Mouse (Mus musculus): ENCODE data around the gene Hsd17b12. TPM values are rescaled to one million over a fixed set of nuclear protein-coding genes. Genes with fewer than 3 reads are reported as not detected.

Gene Hsd17b12
- polyA plus RNA-seq, 1 experiment from 2014 or later, result 81.9 TPM

DNA sequence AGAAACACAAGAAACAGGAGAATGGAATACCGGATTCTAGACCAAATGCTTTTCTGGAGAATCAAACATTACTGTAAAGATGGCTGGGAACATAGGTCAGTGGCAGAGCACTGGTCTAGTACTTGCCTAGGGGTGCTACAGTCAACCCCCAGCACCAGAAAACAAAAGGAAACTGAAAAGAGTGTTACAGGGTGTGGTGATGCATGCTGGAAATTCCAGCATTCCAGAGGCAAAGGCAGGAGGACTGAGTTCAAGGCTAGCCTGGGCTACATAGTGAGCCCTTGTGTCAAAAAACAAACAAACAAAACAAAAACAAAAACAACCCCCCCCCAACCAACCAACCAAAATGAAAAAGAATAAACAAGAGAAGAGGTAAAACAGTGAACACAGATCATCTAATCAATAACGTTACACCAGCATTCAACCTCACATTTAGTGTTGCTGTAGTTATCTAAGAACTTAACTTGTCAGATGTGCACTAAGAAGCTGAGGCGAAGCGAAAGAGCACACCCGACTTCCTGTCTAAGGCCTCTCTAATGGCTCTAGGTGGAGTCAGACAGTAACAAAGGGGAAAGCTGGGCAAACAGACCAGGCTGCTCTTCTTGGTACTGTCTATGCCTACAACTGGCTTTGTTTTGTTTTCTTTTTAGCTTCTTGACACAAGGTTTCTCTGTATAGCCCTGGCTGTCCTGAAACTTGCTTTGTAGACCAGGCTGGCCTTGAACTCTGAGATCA is 117.2 kb downstream of the Hsd17b12 start:
- Histone ChIP-seq H3K36me3 (ENCODE audit: control insufficient read depth, insufficient read depth) (no peaks in the 10 kb centered on the region), H3K4me1 (ENCODE audit: control insufficient read depth, insufficient read depth, low read length) (peaks cover 18% of the 10 kb centered on the region), H3K27ac (ENCODE audit: low read length) (no peak overlapping the region), H3K9ac (ENCODE audit: low read length) (no peak overlapping the region), H3K4me2 (ENCODE audit: low read depth, low read length) (no peak overlapping the region), H3K27me3 (ENCODE audit: control insufficient read depth, insufficient read depth, low read length) (no peaks in the 10 kb centered on the region), H3K9me3 (replicated peaks; ENCODE audit: control insufficient read depth, low read length) (no peaks in the 10 kb centered on the region), H3K4me3 (ENCODE audit: low read length) (no peak overlapping the region)
- 81% methylated on average over 5 of the region's 5 CpGs for WGBS
- no peak for ATAC-seq (replicated peaks; ENCODE audit: extremely low read depth, insufficient read depth, low FRiP score)

DNA sequence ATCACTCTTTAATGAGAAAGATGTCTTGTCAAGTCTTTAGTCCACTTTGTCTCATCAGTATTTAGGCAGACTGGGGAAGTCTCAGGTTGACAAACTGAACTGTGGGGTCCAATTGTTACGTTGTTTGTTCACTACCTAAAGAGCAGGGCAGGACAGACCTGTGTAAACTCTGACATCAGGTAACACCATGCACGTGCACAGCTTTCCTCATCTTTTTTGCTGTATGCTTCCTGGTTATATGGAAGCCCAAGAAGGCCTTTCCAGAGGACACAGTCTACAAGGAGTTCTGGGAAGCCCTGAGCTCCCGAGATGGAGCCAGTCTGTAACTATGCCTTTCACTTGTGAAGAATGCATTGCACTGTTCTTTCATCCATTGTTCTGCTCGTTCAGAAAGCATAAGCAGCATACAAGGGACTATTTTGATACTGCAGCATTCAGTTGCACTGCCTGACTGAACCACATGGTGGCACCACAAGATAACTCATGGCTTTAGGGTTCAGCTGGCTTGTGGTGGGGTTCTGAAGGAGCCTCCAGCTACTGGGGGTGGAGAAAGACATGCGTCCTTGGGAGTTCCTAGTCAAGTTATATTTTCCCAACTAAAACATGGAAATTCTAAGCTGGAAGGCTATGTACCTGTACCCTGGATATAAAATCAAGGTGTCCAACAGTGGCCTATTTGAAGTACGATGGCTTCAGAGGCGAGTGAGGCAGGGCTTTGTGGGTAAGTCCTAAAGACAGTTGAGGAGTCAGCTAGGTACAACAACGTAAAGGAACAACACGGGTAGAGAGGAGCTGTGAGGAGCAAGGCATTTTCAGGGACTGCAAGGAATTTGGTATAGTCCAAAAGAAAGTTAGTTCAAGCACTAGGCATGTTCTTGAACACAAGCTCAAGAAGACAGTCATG is 122.1 kb downstream of the Hsd17b12 start:
- no peak overlapping the region for H3K4me3 ChIP-seq (ENCODE audit: low read length)
- ATAC-seq (replicated peaks; ENCODE audit: extremely low read depth, insufficient read depth, low FRiP score), result no peak
- no peak overlapping the region for H3K9ac ChIP-seq (ENCODE audit: low read length)
- peaks cover 5% of the 10 kb centered on the region for H3K4me1 ChIP-seq (ENCODE audit: control insufficient read depth, insufficient read depth, low read length)
- H3K9me3 ChIP-seq (replicated peaks; ENCODE audit: control insufficient read depth, low read length), result no peaks in the 10 kb centered on the region
- H3K4me2 ChIP-seq (ENCODE audit: low read depth, low read length), result no peak overlapping the region
- H3K36me3 ChIP-seq (ENCODE audit: control insufficient read depth, insufficient read depth), result peaks cover 5% of the 10 kb centered on the region; the same call in 1 of the 2 replicates
- no peak overlapping the region for H3K27ac ChIP-seq (ENCODE audit: low read length)
- WGBS, result 69% methylated on average over 9 of the region's 9 CpGs
- H3K27me3 ChIP-seq (ENCODE audit: control insufficient read depth, insufficient read depth, low read length), result no peaks in the 10 kb centered on the region

DNA sequence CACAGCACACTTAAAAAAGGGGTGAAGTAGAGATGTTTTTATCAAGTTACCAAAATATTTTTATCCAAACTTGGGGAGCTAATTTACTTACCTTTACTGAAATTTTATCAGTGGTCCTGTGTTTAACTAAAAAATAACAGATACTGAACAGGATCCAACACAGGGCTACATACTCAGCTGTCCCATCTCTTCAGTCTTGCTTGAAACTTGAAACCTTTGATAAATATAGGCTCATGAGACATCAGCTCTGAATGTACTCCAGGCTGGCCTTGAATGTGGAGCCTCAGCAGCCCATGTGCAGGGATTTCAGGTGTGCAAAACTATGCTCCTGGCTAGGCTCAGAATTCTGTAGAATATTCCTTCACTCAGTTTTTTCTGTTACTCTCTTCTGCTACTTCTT is 127.2 kb downstream of the Hsd17b12 start:
- Histone ChIP-seq H3K27ac (ENCODE audit: low read length) (no peak overlapping the region), H3K4me1 (ENCODE audit: control insufficient read depth, insufficient read depth, low read length) (no peaks in the 10 kb centered on the region), H3K4me3 (ENCODE audit: low read length) (no peak overlapping the region), H3K4me2 (ENCODE audit: low read depth, low read length) (no peak overlapping the region), H3K9me3 (replicated peaks; ENCODE audit: control insufficient read depth, low read length) (no peaks in the 10 kb centered on the region), H3K9ac (ENCODE audit: low read length) (no peak overlapping the region), H3K27me3 (ENCODE audit: control insufficient read depth, insufficient read depth, low read length) (no peaks in the 10 kb centered on the region), H3K36me3 (ENCODE audit: control insufficient read depth, insufficient read depth) (peaks cover 5% of the 10 kb centered on the region; the same call in 1 of the 2 replicates)
- ATAC-seq (replicated peaks; ENCODE audit: extremely low read depth, insufficient read depth, low FRiP score), result no peak

DNA sequence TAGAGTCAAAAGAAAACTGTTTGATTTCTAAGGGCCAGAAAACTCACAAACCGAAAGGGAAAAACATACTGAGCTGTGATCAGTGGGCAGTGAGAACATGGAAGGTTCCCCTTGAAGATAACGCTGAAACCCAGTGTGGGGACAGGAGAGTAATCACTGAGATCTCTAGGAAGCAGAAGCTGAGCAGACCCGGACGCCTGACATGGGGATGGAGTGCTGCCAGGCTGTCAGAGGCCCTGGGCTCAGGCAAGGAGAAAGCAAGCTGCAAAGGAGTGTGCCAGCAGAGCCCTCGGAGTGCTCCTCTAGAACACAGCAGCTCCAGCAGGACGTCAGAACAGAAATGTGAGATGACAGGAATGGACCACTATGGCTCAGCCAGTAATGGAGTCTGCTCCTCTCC is 133.1 kb downstream of the Hsd17b12 start:
- Histone ChIP-seq H3K9ac (ENCODE audit: low read length) (no peak overlapping the region), H3K27me3 (ENCODE audit: control insufficient read depth, insufficient read depth, low read length) (no peaks in the 10 kb centered on the region), H3K9me3 (replicated peaks; ENCODE audit: control insufficient read depth, low read length) (no peaks in the 10 kb centered on the region), H3K27ac (ENCODE audit: low read length) (no peak overlapping the region), H3K4me1 (ENCODE audit: control insufficient read depth, insufficient read depth, low read length) (0 out of 2 replicates have a peak, but pooled peaks cover 3% of the 10 kb centered on the region), H3K4me2 (ENCODE audit: low read depth, low read length) (no peak overlapping the region), H3K36me3 (ENCODE audit: control insufficient read depth, insufficient read depth) (no peaks in the 10 kb centered on the region), H3K4me3 (ENCODE audit: low read length) (no peak overlapping the region)
- ATAC-seq (replicated peaks; ENCODE audit: extremely low read depth, insufficient read depth, low FRiP score), result no peak; the same call in 1 of the 2 replicates
- WGBS, result 31% methylated on average over 6 of the region's 6 CpGs

DNA sequence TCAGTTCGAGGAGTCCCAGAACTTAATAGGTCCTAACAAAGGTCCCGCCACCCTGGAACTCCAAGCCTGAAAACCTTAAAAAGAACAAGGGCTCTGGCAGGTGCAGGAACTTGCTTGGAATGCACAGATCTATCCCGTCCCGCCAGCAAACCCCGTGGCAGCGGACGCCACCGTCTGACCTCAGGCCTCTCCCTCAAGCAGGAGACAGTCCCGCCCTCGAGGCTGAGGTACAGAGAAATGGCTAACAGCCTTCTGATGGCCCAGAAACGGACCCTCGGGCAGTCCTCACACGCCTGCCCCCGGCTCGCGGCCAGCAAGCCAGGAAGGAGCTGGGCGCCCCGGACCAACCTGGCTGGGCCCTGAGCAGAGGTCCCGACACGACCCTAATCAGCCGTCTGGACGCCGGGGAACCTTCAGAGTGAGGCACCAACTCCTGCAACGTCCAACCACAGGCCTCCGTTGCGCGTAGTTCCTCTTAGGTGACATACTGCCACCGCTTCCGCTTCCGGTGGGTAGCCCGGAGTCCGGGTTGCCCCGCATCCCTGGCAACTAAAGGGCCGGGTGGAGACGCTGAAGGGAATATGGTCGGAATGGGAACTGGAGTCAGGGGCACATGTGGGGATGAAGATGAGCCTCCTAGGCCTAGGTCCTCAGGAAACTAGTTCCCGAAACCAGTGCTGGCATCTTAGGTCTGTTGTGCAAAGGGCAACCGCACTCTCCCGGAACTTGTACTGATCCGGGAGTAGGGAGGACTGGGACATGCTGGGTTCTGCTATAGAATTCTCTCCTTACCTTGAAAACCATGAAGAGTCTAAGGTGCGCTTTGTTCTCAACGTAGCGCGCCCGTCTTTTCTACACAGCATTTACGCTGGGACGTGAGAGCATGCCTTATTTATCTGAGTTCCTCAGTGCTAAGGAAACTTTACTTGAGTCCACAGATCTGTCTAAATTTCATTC is 147.2 kb downstream of the Hsd17b12 start, which contains the start of gene Alkbh3:
Alkbh3 (minus strand) TSS at position 473 of the 957 bp plus-strand sequence.
- peak within 1 kb of the TSS; percentile 87 for H3K4me2 ChIP-seq (ENCODE audit: low read depth, low read length)
- H3K9me3 ChIP-seq (replicated peaks; ENCODE audit: control insufficient read depth, low read length), result no peaks in the 10 kb centered on the region
- peak within 1 kb of the TSS; percentile 74 for H3K27ac ChIP-seq (ENCODE audit: low read length)
- peak; percentile 99 for ATAC-seq (replicated peaks; ENCODE audit: extremely low read depth, insufficient read depth, low FRiP score)
- 5% methylated on average over 47 of the region's 47 CpGs for whole genome bisulfite sequencing
- peak within 1 kb of the TSS; percentile 99 for H3K4me3 ChIP-seq (ENCODE audit: low read length)
- peak within 1 kb of the TSS; percentile 97 for H3K9ac ChIP-seq (ENCODE audit: low read length)
- H3K27me3 ChIP-seq (ENCODE audit: control insufficient read depth, insufficient read depth, low read length), result no peaks in the 10 kb centered on the region
- peaks cover 23% of the 10 kb centered on the region for H3K36me3 ChIP-seq (ENCODE audit: control insufficient read depth, insufficient read depth)
- H3K4me1 ChIP-seq (ENCODE audit: control insufficient read depth, insufficient read depth, low read length), result peaks cover 5% of the 10 kb centered on the region

DNA sequence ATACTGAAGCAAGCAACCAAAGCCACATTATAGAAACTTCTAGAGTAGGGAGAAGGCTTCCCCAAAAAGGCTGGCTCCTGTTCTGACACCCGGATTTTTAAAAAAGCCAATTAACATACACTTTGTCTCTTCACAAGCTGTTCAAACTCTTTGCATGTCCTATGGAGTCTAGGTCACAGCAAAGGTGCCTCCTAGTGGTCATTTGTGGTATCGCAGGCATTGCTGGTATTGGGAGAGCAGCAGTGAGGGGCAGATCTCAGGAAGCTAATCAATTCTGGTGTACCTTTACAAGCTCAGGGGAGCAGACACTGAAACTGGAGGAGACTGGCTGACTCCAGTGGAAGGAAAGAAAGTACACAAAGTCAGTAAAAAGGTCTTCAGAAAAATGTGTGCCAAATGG is 155.4 kb downstream of the Hsd17b12 start:
- H3K36me3 ChIP-seq (ENCODE audit: control insufficient read depth, insufficient read depth), result peaks cover 53% of the 10 kb centered on the region
- no peak overlapping the region for H3K27ac ChIP-seq (ENCODE audit: low read length)
- no peak overlapping the region for H3K4me2 ChIP-seq (ENCODE audit: low read depth, low read length)
- H3K4me3 ChIP-seq (ENCODE audit: low read length), result no peak overlapping the region
- H3K4me1 ChIP-seq (ENCODE audit: control insufficient read depth, insufficient read depth, low read length), result no peaks in the 10 kb centered on the region
- no peak overlapping the region for H3K9ac ChIP-seq (ENCODE audit: low read length)
- no peaks in the 10 kb centered on the region for H3K27me3 ChIP-seq (ENCODE audit: control insufficient read depth, insufficient read depth, low read length)
- 9% methylated on average over 2 of the region's 2 CpGs for WGBS
- peak; percentile 45; the same call in 1 of the 2 replicates for ATAC-seq (replicated peaks; ENCODE audit: extremely low read depth, insufficient read depth, low FRiP score)
- no peaks in the 10 kb centered on the region for H3K9me3 ChIP-seq (replicated peaks; ENCODE audit: control insufficient read depth, low read length)

DNA sequence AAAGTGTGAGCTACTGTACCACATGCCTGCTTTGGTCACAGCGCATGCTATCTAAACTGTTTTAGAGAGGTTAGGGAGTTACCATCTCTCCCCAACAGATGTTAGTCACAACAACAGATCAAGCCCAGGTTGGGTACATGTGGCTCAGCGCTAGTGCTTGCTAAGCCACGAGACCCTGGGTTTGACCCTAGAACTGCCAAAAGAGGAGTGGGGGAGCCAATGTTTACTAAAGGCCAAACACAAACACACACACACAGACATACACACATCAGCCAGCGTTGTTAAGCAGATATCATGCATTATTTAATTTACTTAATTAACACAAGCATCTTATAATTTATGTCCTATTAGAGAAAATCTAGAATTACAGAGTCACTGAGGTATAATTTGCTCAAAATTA is 155.8 kb downstream of the Hsd17b12 start:
- no peaks in the 10 kb centered on the region for H3K9me3 ChIP-seq (replicated peaks; ENCODE audit: control insufficient read depth, low read length)
- ATAC-seq (replicated peaks; ENCODE audit: extremely low read depth, insufficient read depth, low FRiP score), result no peak
- H3K4me3 ChIP-seq (ENCODE audit: low read length), result no peak overlapping the region
- H3K27ac ChIP-seq (ENCODE audit: low read length), result peak overlapping the region; percentile 31; the same call in 1 of the 2 replicates
- WGBS, result 81% methylated on average over 4 of the region's 4 CpGs
- no peaks in the 10 kb centered on the region for H3K4me1 ChIP-seq (ENCODE audit: control insufficient read depth, insufficient read depth, low read length)
- H3K4me2 ChIP-seq (ENCODE audit: low read depth, low read length), result no peak overlapping the region
- peaks cover 52% of the 10 kb centered on the region for H3K36me3 ChIP-seq (ENCODE audit: control insufficient read depth, insufficient read depth)
- no peak overlapping the region for H3K9ac ChIP-seq (ENCODE audit: low read length)
- H3K27me3 ChIP-seq (ENCODE audit: control insufficient read depth, insufficient read depth, low read length), result no peaks in the 10 kb centered on the region

DNA sequence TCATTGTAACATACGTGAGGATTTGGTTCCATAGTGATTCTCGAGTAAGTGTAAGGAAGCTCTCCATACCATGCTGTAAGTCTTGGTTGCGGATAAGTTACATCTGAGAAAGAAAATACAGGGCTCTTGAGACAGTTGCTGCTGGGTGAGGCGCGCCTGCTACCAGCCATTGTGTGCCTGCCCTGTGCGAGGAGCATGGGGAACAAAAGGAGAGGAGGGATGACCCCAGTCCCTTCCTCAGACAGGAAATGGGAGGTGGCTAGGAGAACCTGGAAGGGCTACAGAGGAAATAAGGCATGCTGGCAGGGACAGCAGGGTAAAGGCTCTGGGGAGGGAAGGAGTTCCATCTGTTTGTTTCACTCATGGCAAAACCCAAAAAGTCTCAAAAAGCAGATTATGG is 156.4 kb downstream of the Hsd17b12 start:
- H3K27ac ChIP-seq (ENCODE audit: low read length), result peak overlapping the region; percentile 45
- no peak overlapping the region for H3K9ac ChIP-seq (ENCODE audit: low read length)
- WGBS, result 72% methylated on average over 6 of the region's 6 CpGs
- H3K4me1 ChIP-seq (ENCODE audit: control insufficient read depth, insufficient read depth, low read length), result no peaks in the 10 kb centered on the region
- H3K36me3 ChIP-seq (ENCODE audit: control insufficient read depth, insufficient read depth), result peaks cover 48% of the 10 kb centered on the region
- H3K4me2 ChIP-seq (ENCODE audit: low read depth, low read length), result no peak overlapping the region
- ATAC-seq (replicated peaks; ENCODE audit: extremely low read depth, insufficient read depth, low FRiP score), result no peak; the same call in 1 of the 2 replicates
- no peaks in the 10 kb centered on the region for H3K27me3 ChIP-seq (ENCODE audit: control insufficient read depth, insufficient read depth, low read length)
- H3K4me3 ChIP-seq (ENCODE audit: low read length), result no peak overlapping the region
- H3K9me3 ChIP-seq (replicated peaks; ENCODE audit: control insufficient read depth, low read length), result no peaks in the 10 kb centered on the region

Data from heart, embryonic 16.5 days (tissue).